Mouse (Mus musculus) lung, adult 2 months (tissue): ENCODE results near the gene Pspc1. TPM values are rescaled to one million over a fixed set of nuclear protein-coding genes. Genes with fewer than 3 reads are reported as not detected.
"Not testable (repeated sequence)": the region's sequence is repeated elsewhere in the genome, so short reads cannot be mapped to it uniquely, and the experiment has no call there.

Experiments used
- DNase-seq: peaks from one replicate; pipeline ENCODE4 v3.0.0; 2022
- H3K4me1 ChIP-seq: fragments of 200-500 bp; 2 replicates; pipeline ENCODE4 v1.6.1; 2011; ENCODE audit warnings: low read length; ENCODE audit not compliant: control insufficient read depth, insufficient read depth
- H3K4me3 ChIP-seq: fragments of 200-500 bp; replicated peaks from 2 replicates; pipeline ENCODE3; 2011; ENCODE audit warnings: low read depth, mild to moderate bottlenecking, control low read depth, low read length; ENCODE audit errors: extremely low read depth
- CTCF ChIP-seq: fragments of 200-500 bp; IDR thresholded peaks from 2 replicates; pipeline ENCODE4 v1.5.1; 2011; ENCODE audit warnings: mild to moderate bottlenecking, low read length, control low read depth; ENCODE audit not compliant: insufficient read depth
- POLR2A ChIP-seq: fragments of 200-500 bp; IDR thresholded peaks from 2 replicates; pipeline ENCODE4 v1.6.1; 2011; ENCODE audit warnings: low read depth, mild to moderate bottlenecking, control low read depth, low read length, borderline replicate concordance; ENCODE audit errors: extremely low read depth
- WGBS: fragments of 180-500 bp; shearing (Covaris S2); methylation state at CpG from one replicate; pipeline ENCODE4 v1.1.7; 2018; 5-methylcytosine and 5-hydroxymethylcytosine counted together
- polyA plus RNA-seq: library from polyadenylated mRNA; depleted of rRNA; stranded (reverse); fragments of >200 nt; gene quantifications from 2 replicates; pipeline ENCODE4 v1.2.3, GENCODE M21; 2012

The Pspc1 gene
- polyA plus RNA-seq, 1 experiment, result 5.6 TPM

DNA sequence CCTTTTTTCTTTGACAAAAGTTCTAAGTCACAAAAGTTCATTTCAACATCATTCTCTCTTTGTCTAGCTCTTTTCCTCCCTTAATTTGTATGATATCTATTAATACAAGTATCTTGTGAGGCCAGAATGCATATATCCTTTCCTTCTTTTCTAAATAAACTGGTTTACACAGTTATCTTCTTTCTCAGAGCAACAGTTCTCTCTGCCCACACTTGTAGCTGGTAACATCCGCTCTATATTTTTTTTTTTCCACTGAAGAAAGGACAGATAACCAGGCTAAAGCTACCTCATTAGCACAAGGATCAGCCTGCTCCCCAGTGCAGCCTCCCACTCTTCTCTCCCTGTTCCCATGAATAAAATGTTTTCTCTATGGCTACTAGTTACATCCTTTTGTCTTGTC is 6.5 kb upstream of the Pspc1 start:
- 81% methylated on average over 1 of the region's 1 CpGs for WGBS
- TF ChIP-seq POLR2A (no peak), CTCF (no peak)

DNA sequence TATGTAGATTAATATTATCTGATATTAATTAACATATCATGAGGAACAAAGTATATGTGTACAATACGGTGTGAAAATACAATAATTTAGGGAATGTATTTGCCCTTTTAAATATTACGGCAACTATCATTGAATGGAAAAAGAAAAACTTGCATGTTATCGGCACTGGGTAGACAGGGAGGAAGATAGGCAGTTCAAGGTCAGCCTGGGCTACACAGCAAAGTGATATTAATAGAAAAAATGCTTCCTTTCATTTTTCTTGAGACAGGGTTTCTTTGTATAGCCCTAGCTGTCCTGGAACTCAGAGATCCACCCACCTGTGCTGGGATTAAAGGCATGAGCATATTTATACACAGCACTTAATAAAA is 801 bp upstream of the Pspc1 start:
- no peak for DNase-seq
- WGBS, result 24% methylated on average over 3 of the region's 3 CpGs
- H3K4me1 ChIP-seq, result peaks cover 2% of the 10 kb centered on the region
- TF ChIP-seq POLR2A (no peak), CTCF (no peak)
- peak overlapping the region; percentile 78 for H3K4me3 ChIP-seq

More for the DNA sequence above, 6.5 kb upstream of the Pspc1 start:
- Histone ChIP-seq H3K4me1 (no peaks in the 10 kb centered on the region), H3K4me3 (no peak overlapping the region)
- no peak for DNase-seq

DNA sequence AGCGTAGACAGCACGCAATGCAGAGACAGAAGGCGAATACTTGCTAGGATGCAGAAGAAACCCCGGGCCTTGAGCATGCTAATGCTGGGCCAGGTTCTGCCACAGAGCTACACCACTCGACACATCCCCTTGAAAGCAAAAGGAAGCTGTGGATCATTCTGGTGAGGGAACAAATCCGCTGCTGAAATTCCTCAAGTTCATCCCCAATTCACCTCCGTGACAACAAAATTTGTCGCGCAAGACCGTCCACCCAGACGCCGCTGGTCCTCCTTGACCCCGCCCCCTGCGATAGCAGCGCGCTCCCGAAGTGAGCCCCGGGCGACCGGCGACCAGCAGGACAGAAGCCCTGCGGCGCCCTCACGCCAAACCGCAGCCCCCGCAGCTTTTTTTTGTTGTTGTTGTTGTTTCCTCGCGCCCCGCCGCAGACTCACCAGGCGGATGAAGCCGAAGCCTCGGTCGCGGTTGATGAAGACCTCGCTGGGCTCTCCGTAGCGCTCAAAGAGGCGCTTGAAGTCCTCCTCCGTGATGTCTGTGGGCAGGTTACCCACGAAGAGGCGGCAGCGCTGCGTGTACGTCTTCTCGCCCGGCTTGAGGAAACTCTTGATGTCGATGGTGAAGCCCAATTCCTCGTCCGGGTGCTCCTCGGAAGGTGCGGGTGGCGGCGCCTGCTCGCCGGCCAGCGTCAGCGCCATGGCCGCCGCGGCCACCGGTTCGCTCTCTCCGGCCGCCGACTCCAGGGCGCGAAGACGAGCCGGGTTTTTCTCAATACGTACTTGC is 568 bp downstream of the Pspc1 start:
- peak; percentile 76 for DNase-seq
- under 1% methylated on average over 71 of the region's 71 CpGs for WGBS
- Histone ChIP-seq H3K4me1 (peaks cover 5% of the 10 kb centered on the region), H3K4me3 (peak overlapping the region; percentile 89)
- TF ChIP-seq POLR2A (0 out of 2 replicates have a peak, but pooled peaks have one; percentile 25), CTCF (no peak)

DNA sequence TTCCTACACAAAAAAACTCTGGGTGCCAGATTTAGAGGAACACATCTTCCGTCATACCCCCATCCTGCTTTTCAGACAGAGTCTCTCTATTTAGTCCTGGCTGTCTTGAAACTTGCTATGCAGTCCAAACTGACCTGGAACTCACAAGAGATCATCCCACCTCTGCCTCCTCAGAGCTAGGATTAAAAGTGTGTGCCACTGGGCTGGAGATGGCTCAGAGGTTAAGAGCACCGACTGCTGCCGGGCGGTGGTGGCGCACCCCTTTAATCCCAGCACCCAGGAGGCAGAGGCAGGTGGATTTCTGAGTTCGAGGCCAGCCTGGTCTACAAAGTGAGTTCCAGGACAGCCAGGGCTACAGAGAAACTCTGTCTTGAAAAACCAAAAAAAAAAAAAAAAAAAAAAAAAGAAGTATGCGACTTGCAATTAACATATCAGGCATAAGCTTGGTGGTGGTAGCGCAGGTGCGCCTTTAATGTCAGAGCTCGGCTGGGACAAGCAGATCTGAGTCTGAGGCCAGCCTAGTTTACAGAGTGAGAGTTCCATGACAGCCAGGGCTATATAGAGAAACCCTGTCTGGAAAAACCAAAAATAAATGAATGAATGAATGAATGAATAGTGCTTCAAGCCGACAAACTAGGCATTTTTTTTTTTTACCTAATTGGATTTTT is 1.4 kb downstream of the Pspc1 start:
- 14% methylated on average over 11 of the region's 11 CpGs for WGBS
- TF ChIP-seq CTCF (no peak), POLR2A (no peak)
- no peak for DNase-seq
- Histone ChIP-seq H3K4me3 (no peak overlapping the region), H3K4me1 (peaks cover 5% of the 10 kb centered on the region)

DNA sequence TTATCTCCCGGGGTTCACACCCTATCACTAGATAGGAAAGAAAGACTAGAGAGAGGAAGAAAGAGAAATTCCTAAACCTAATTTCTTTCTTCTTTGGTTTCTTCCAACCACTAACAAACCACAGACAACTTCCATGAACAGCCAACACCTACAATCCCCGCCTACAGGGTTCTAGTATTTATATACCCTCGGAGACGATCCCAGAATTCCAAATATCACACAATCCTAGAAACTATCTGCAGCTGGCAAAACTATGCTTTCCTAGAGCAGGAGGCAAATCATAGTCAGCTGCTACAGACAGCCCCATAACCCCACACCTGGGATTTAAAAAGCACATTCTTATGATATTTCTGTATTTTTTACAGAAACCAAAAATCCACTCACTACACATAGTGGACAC is 2.7 kb downstream of the Pspc1 start:
- peaks cover 5% of the 10 kb centered on the region for H3K4me1 ChIP-seq
- WGBS, result 38% methylated on average over 4 of the region's 4 CpGs
- DNase-seq, result no peak
- no peak for TF ChIP-seq POLR2A
- TF ChIP-seq CTCF, result no peak
- no peak overlapping the region for H3K4me3 ChIP-seq

DNA sequence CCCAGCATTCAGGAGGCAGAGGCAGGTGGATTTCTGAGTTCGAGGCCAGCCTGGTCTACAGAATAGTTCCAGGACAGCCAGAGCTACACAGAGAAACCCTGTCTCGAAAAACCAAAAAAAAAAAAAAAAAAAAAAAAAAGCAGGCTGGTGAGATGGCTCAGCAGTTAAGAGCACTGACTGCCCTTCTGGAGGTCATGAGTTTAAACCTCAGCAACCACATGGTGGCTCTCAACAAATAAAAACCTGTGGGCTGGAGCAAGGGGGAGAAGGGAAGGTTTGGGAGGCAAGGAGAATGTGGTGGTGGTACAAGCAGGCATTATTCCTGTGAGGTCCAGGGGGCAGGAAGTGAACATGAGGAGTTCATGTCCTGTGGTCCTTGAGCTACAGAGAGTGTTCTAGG is 11.7 kb downstream of the Pspc1 start:
- WGBS, result 88% methylated on average over 2 of the region's 2 CpGs
- not testable (repeated sequence) for H3K4me1 ChIP-seq

DNA sequence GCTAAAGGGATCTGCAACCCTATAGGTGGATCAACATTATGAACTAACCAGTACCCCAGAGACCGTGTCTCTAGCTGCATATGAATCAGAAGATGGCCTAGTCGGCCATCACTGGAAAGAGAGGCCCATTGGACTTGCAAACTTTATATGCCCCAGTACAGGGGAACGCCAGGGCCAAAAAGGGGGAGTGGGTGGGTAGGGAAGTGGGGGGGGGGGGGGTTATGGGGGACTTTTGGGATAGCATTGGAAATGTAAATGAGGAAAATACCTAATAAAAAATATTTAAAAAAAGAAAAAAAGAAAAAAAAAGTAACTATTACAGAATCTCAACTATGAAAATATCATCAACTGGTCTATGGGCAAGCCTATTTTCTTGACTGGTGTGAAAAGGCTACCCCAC is 13.0 kb downstream of the Pspc1 start:
- 90% methylated on average over 3 of the region's 3 CpGs for WGBS
- H3K4me3 ChIP-seq, H3K4me1 ChIP-seq, DNase-seq: not testable (repeated sequence)

More for the DNA sequence above, 11.7 kb downstream of the Pspc1 start:
- H3K4me3 ChIP-seq, DNase-seq: not testable (repeated sequence)

DNA sequence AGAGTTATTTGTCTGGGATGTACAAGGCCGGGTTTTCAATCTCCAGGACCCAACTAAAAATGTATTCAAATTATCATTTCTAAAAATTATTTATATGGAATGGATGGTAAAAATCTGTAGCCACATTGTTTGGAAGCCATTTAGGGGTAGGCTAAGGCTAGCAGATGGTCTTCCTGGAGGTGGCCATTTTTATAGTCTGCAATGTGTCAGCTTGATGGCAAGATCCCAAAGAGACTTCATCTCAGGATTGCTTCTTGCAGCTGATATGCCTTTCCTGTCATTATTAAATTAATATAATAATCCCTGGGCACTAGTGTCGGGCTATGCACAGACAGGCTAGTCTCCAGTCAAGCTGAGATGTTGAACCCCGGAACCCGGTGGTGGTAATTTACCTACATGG is 26.8 kb downstream of the Pspc1 start:
- H3K4me3 ChIP-seq, result no peak overlapping the region
- TF ChIP-seq CTCF, result no peak
- no peak for TF ChIP-seq POLR2A
- WGBS, result 77% methylated on average over 4 of the region's 4 CpGs
- no peak for DNase-seq
- H3K4me1 ChIP-seq, result no peaks in the 10 kb centered on the region

DNA sequence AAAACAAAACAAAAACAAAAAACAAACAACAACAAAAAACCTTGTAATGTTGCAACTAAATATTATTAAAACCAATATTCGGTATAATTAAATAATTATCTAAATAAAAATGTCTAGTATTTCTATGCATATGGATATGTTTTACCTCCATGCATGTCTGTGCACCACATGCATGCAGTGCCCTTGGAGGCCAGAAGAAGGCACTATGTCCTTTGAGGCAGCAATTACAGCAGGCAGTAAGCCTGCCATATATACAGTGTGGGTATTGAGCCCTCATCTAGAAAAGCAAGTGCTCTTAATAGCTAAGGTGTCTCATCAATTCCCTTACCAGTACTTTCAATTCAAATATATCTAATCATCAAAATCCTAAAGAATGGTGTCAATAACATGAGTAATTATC is 37.9 kb downstream of the Pspc1 start:
- no peak for DNase-seq
- Histone ChIP-seq H3K4me3 (no peak overlapping the region), H3K4me1 (no peaks in the 10 kb centered on the region; the same call in 1 of the 2 replicates)
- WGBS, result 95% methylated on average over 1 of the region's 1 CpGs
- no peak for TF ChIP-seq POLR2A
- 0 out of 2 replicates have a peak, but pooled peaks have one; percentile 13 for TF ChIP-seq CTCF

DNA sequence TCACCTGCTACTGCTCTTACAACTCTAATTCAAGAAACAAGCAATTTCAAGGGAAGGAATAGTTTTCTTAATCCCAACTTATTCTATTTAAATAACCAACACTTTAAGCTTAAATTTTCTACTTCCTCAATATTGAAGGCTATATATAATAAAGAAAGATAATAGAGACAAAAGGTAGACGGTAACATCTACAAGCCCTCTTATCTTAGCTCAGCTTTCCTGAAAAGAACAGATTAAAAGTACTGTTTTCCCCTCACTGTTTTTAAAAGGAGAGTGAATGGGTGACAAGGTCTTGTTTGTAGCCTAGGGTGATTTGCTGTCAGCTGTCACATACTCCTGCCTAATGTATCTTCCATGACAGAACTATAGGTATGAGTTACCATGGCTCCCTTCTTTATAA is 51.6 kb downstream of the Pspc1 start:
- WGBS, result 79% methylated on average over 1 of the region's 1 CpGs
- no peak for TF ChIP-seq CTCF
- no peak for TF ChIP-seq POLR2A

DNA sequence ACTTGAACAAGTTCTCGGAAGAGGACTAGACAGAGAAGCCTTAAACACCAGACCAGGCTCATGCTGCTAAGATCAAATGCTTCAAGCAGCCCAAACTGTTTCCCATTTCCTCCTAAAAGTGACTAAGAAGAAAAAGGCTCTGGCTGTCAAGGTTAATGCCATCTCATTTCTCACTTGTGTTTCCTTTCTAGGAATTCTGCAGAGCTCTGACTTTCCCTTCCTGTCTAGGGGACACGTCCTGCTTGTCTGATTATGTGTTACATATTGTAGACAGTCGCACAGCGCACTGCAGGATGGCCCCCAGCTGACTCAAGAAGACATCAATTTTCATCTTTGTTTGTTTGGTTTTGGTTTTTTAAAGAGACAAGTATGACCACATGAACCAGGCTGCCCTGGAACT is 72.4 kb downstream of the Pspc1 start:
- DNase-seq, result no peak
- TF ChIP-seq CTCF, result no peak
- TF ChIP-seq POLR2A, result no peak
- H3K4me3 ChIP-seq, result no peak overlapping the region
- WGBS, result 51% methylated on average over 4 of the region's 4 CpGs
- H3K4me1 ChIP-seq, result peaks cover 3% of the 10 kb centered on the region; the same call in 1 of the 2 replicates

More for the DNA sequence above, 51.6 kb downstream of the Pspc1 start:
- H3K4me1 ChIP-seq, result no peaks in the 10 kb centered on the region
- H3K4me3 ChIP-seq, result no peak overlapping the region
- no peak for DNase-seq
